Mouse (Mus musculus) left cerebral cortex, adult 2 months (tissue): ENCODE results near the gene Olfr137. TPM values are rescaled to one million over a fixed set of nuclear protein-coding genes. Genes with fewer than 3 reads are reported as not detected.

Experiments used
- DNase-seq, 2 experiments: peaks; one replicate each; pipeline ENCODE4 v3.0.0; 2021 to 2022; ENCODE audit warnings: low spot score in 2 of 2, mixed read lengths in 1 of 2; ENCODE audit errors: extremely low spot score in 1 of 2
- H3K27ac ChIP-seq: fragments of 200-600 bp; 2 replicates; pipeline ENCODE4 v1.8.1; 2022
- H3K4me3 ChIP-seq: fragments of 200-600 bp; 2 replicates; pipeline ENCODE4 v1.8.1; 2022
- CTCF ChIP-seq: fragments of 200-600 bp; IDR thresholded peaks from 2 replicates; pipeline ENCODE4 v1.8.1; 2022; ENCODE audit warnings: antibody characterized with exemption, mild to moderate bottlenecking, moderate library complexity
- intact Hi-C: fragments of 180-260 bp; cut with DNase I; formaldehyde crosslinking; loops from one replicate; pipeline ENCODE4 v1.15.1; 2025
- long read RNA-seq, 2 experiments: library from polyadenylated mRNA; stranded (forward); transcript quantifications; one replicate each; pipeline ENCODE4 v2.0.0; 2021; ENCODE audit warnings: borderline mapping rate in 2 of 2
- total RNA-seq, 2 experiments: library from RNA; stranded (reverse); gene quantifications; 2 replicates each; pipeline ENCODE4 v1.2.3; 2021

Gene Olfr137
- not detected for total RNA-seq
- long read RNA-seq, experiment 1, result 0 reads
- long read RNA-seq, experiment 2, result 0 reads

- intact Hi-C loops, result no loop called here
- no peak within 1 kb of the TSS for H3K27ac ChIP-seq
- no peak for DNase-seq
- no peak within 1 kb of the TSS for H3K4me3 ChIP-seq
- TF ChIP-seq CTCF, result no peak
These were observed at the start of gene Olfr137 for GRCm38 (mm10) chr17:38307470-38307869. Olfr137 (minus strand) TSS chr17:38307570.

DNA sequence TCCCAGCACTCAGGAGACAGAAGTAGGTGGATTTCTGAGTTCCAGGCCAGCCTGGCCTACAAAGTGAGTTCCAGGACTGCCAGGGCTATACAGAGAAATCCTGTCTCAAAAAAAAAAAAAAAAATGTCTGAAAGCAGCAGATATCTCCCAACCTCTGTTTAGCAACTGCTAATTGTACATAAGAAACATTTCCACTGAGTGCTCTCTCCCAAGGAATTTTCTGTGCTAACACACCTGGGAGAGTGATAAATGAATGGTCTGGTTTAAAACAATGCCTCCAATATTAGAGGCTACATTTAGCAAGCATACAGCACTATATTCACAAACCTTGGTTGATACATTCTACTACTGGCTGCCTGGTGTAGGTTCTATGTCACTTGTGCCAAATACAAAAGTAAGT, 22.2 kb upstream of the Olfr137 start, which contains the start of gene Olfr136:
TSS of gene Olfr136 (plus strand) at position 301 of the 400 bp plus-strand sequence.
- intact Hi-C loops, result no loop called here
- no peak for TF ChIP-seq CTCF
- DNase-seq, result no peak
- Histone ChIP-seq H3K4me3 (no peak within 1 kb of the TSS), H3K27ac (no peak within 1 kb of the TSS)

DNA sequence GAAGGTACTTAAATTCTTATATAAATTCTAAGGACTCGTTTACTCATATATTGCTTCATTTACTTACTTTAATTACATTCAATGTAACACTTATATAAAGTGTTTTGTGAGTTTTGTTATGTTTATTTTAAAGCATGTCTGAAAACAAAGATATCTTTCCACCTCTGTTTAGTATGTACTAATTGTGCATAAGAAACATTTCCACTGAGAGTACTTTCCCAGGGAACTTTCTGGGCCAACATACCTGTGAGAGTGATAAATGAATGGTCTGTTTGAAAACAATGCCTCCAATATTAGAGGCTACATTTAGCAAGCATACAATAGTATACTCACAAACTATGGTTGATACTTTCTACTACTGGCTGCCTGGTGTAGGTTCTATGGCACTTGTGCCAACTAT, 46.6 kb downstream of the Olfr137 start, which contains the start of gene Olfr138:
TSS of gene Olfr138 (plus strand) at position 301 of the 400 bp plus-strand sequence.
- Histone ChIP-seq H3K4me3 (no peak within 1 kb of the TSS), H3K27ac (no peak within 1 kb of the TSS)
- no peak for TF ChIP-seq CTCF
- intact Hi-C loops, result no loop called here
- no peak for DNase-seq

Other genes with a start within 250 kb of the Olfr137 start
- gene Olfr129, start 247.5 kb downstream of the Olfr137 start, total RNA-seq, result not detected
- gene Olfr130, start 243.6 kb downstream of the Olfr137 start, total RNA-seq, result not detected
- not detected for gene Olfr131, start 218.9 kb downstream of the Olfr137 start, total RNA-seq
- not detected for gene Olfr132, start 173.0 kb downstream of the Olfr137 start, total RNA-seq
- gene Olfr133, start 162.3 kb downstream of the Olfr137 start, total RNA-seq, result not detected
- gene Olfr134, start 136.2 kb downstream of the Olfr137 start, total RNA-seq, result not detected
- gene Olfr135, start 103.2 kb downstream of the Olfr137 start, total RNA-seq, result not detected
- gene Olfr138, start 46.5 kb downstream of the Olfr137 start, total RNA-seq, result not detected
- gene Olfr136, start 22.3 kb upstream of the Olfr137 start, total RNA-seq, result not detected
- not detected for gene Esp36, start 112.6 kb upstream of the Olfr137 start, total RNA-seq
- gene Esp34, start 246.6 kb upstream of the Olfr137 start, total RNA-seq, result not detected